Mouse (Mus musculus) stomach, embryonic 15.5 days (tissue): Measurements from ENCODE around the gene Gtf2h1. TPM values are rescaled to one million over a fixed set of nuclear protein-coding genes. Genes with fewer than 3 reads are reported as not detected.

Experiments
- ATAC-seq: fragments of 200-750 bp; cut with Nextera tagmentation; 2 replicates; pipeline ENCODE4 v1.8.0; 2017; ENCODE audit warnings: low read depth, moderate number of reproducible peaks, moderate TSS enrichment; ENCODE audit not compliant: insufficient read depth, low FRiP score
- H3K27ac ChIP-seq: fragments of 300-500 bp; sonication (generic); 2 replicates; pipeline ENCODE4 v1.5.1; 2015; ENCODE audit warnings: mild to moderate bottlenecking, inconsistent platforms
- H3K27me3 ChIP-seq: fragments of 300-500 bp; sonication (generic); replicated peaks from 2 replicates; pipeline ENCODE4 v1.6.1; 2015; ENCODE audit warnings: inconsistent platforms
- H3K36me3 ChIP-seq: fragments of 300-500 bp; sonication (generic); 2 replicates; pipeline ENCODE4 v1.6.1; 2015; ENCODE audit warnings: inconsistent platforms
- H3K4me1 ChIP-seq: fragments of 300-500 bp; sonication (generic); 2 replicates; pipeline ENCODE4 v1.6.1; 2015; ENCODE audit warnings: inconsistent platforms
- H3K4me2 ChIP-seq: fragments of 300-500 bp; sonication (generic); 2 replicates; pipeline ENCODE4 v1.6.1; 2015; ENCODE audit warnings: mild to moderate bottlenecking, inconsistent platforms
- H3K4me3 ChIP-seq: fragments of 300-500 bp; sonication (generic); replicated peaks from 2 replicates; pipeline ENCODE4 v1.5.1; 2015; ENCODE audit warnings: inconsistent platforms
- H3K9ac ChIP-seq: fragments of 300-500 bp; sonication (generic); 2 replicates; pipeline ENCODE4 v1.6.1; 2015; ENCODE audit warnings: inconsistent platforms
- H3K9me3 ChIP-seq: fragments of 300-500 bp; sonication (generic); 2 replicates; pipeline ENCODE4 v1.6.1; 2016; ENCODE audit warnings: inconsistent platforms
- WGBS: fragments of 180-500 bp; shearing (Covaris S2); methylation state at CpG from one replicate; pipeline ENCODE4 v1.1.7; 2015; 5-methylcytosine and 5-hydroxymethylcytosine counted together
- polyA plus RNA-seq: library from polyadenylated mRNA; unstranded; fragments of >200 nt; fragmentation: Nextera tagmentation; extraction: Ambion mirVana; gene quantifications from 2 replicates; pipeline ENCODE4 v1.2.1, GENCODE M21; 2015

Gtf2h1 gene
- polyA plus RNA-seq, result 48.6 and 52.6 TPM in 2 replicates

DNA sequence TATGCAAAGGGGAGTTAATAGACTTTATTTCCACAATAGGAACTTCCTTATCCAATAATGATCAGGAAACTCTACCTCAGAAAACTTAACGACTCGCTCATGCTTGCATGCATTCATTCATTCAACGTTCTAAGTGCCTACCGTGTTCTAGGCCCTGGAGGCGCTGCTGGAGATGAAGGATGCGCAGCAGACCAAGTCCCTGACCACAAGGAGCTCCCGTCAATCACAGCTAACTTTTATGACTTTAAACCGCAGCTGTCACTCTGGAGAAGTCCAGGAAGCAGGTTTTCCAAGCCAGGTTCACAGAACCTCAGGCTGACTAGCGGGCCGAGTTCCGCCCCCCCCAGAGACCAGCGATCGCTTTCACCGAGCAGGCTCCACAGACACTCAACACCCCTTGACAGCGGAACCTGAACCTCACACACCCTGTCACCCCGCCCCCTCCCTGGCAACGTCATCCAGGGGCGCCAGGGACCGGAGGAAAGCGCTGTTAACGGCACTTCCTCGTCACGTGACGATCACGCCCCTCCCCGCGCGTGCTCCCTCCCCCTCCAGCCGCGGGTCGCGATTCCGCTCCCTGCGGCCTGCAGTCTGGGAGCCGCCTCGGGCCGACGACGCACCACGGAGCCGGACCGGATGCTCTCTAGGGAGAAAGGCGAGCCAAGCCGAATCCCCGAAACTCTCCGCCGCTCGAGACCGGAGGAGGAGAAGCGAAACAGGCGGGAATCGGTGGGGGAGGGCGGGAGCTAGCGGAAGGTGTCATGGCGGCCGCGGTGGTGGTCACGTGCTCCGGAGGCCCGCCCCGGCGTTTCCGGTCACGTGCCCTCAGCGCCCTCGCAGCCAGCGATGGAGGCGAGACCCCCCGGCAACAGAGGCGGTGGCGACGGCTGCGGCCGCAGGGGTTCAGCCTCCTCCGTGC, at the start of gene Gtf2h1, which contains the start of gene Hps5:
Gene Gtf2h1 (plus strand): TSS at position 817 of the 919 bp plus-strand sequence.
Gene Hps5 (minus strand): TSS at position 778 of the 919 bp plus-strand sequence.
- Histone ChIP-seq H3K27ac (peak within 1 kb of the TSS; percentile 90), H3K27me3 (no peaks in the 10 kb centered on the region), H3K36me3 (0 out of 2 replicates have a peak, but pooled peaks cover 3% of the 10 kb centered on the region), H3K4me1 (peaks cover 12% of the 10 kb centered on the region), H3K4me2 (peak within 1 kb of the TSS; percentile 90), H3K9me3 (no peaks in the 10 kb centered on the region), H3K9ac (peak within 1 kb of the TSS; percentile 82), H3K4me3 (peak within 1 kb of the TSS; percentile 96)
- WGBS, result under 1% methylated on average over 75 of the region's 75 CpGs
- ATAC-seq, result peak; percentile 98

DNA sequence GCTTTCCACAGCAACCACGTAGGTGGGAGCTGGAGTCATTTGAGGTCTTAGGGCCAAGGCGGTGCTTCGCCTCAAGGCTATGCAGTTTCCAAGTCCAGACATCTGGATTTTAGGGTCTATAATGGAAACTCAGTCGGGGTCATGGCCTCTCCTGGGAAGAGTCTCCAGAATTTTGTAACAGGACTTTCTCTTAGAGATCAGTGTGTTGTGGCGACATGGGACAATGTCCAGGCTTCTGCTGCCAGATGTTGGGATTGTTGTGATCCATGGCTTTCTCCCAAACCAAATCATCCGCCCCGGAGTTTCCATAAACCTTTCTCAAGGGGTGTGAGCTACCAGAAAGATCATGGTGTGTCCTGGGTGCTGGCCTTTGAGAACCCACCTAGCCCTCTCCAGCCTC, 49.5 kb upstream of the Gtf2h1 start:
- H3K9ac ChIP-seq, result no peak overlapping the region
- no peaks in the 10 kb centered on the region for H3K36me3 ChIP-seq
- no peaks in the 10 kb centered on the region for H3K27me3 ChIP-seq
- no peak overlapping the region for H3K27ac ChIP-seq
- WGBS, result 69% methylated on average over 7 of the region's 7 CpGs
- H3K9me3 ChIP-seq, result no peaks in the 10 kb centered on the region
- no peak overlapping the region for H3K4me2 ChIP-seq
- no peak for ATAC-seq
- no peaks in the 10 kb centered on the region for H3K4me1 ChIP-seq
- H3K4me3 ChIP-seq, result no peak overlapping the region

DNA sequence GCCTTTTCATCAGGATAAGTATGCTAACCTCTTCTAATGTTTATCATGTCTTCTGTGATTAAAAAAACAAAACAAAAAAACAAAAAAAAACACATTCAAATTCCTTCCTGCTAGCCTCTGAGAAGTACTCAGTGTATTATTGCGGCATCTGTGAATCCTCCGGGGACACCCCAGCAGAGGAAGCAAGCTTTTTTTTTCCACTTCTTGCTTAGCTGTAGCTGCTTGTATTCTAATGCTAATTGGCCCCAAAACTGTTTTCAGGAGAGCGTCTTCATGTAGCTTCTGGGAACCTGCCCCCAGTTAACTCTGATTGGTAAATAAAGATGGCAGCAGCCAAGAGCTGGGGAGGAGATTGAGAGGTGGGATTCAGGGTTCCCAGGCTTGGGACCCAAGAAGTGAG, 47.4 kb upstream of the Gtf2h1 start:
- H3K27me3 ChIP-seq, result no peaks in the 10 kb centered on the region
- no peak overlapping the region for H3K9ac ChIP-seq
- WGBS, result 69% methylated on average over 3 of the region's 3 CpGs
- H3K4me2 ChIP-seq, result no peak overlapping the region
- no peaks in the 10 kb centered on the region for H3K4me1 ChIP-seq
- no peak overlapping the region for H3K27ac ChIP-seq
- H3K4me3 ChIP-seq, result no peak overlapping the region
- H3K9me3 ChIP-seq, result no peaks in the 10 kb centered on the region
- H3K36me3 ChIP-seq, result no peaks in the 10 kb centered on the region
- no peak for ATAC-seq

DNA sequence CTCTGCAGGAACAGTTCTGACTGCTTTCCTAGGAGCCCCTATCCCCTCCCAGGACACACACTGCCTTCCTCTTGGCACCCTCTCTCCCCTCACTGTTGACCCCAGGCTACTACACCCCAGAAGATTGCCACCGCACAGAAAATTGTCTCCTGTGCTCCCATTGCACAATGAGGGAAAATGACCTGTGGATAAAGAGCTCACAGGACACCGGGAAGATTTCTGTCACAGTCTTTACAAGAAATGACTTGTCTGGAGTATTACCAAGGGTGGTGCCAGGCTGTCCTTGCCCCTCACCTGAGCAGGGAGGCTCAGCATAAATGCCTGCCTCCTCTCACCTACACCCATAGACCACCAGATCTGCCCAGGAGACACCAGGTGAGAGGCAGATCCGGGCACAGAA, 44.4 kb upstream of the Gtf2h1 start, which contains the start of gene Saa2:
Gene Saa2 (plus strand): TSS at position 301 of the 400 bp plus-strand sequence.
- no peaks in the 10 kb centered on the region for H3K9me3 ChIP-seq
- no peaks in the 10 kb centered on the region for H3K4me1 ChIP-seq
- no peak for ATAC-seq
- no peaks in the 10 kb centered on the region for H3K36me3 ChIP-seq
- H3K27ac ChIP-seq, result no peak within 1 kb of the TSS
- 63% methylated on average over 3 of the region's 3 CpGs for whole genome bisulfite sequencing
- H3K4me2 ChIP-seq, result no peak within 1 kb of the TSS
- no peaks in the 10 kb centered on the region for H3K27me3 ChIP-seq
- H3K9ac ChIP-seq, result no peak within 1 kb of the TSS
- no peak within 1 kb of the TSS for H3K4me3 ChIP-seq

DNA sequence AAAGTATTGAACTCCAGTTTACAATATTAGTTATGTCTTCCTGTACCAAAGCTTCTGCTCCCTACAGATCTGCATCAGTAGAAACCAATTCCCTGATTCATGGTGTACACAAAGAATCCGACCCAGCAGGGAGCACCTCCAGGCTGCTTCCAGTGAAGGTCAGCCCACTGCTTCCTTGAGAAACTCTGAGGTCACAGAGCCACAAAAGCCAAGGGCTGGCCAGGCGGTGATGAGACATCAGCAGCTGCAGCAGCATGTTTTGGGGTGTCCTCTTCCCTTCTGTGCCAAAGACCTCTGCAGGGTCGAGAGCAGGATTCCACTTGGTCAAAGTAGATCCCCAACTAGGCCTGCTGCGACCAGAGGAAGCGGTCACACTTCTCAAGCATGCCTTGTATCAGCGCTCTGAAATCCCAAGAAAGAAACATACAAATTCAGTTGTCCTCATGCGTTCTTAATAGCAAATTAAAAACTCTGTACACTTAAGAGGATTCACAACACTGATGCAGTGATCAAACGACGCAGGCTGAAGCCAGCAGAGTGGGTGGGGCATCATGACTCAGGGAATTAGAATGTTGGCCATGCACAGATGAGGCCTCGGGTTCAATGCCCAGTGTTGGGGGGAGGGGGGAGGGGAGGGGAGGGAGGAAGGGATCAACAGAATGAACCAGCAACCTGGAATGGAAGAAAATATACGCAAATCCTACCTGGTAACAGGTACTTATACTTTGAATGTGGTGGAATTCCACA, 34.7 kb upstream of the Gtf2h1 start:
- Histone ChIP-seq H3K4me1 (no peaks in the 10 kb centered on the region), H3K27me3 (no peaks in the 10 kb centered on the region), H3K9ac (no peak overlapping the region), H3K9me3 (no peaks in the 10 kb centered on the region), H3K36me3 (peaks cover 29% of the 10 kb centered on the region), H3K27ac (no peak overlapping the region), H3K4me3 (no peak overlapping the region), H3K4me2 (no peak overlapping the region)
- 73% methylated on average over 11 of the region's 11 CpGs for WGBS
- no peak for ATAC-seq

DNA sequence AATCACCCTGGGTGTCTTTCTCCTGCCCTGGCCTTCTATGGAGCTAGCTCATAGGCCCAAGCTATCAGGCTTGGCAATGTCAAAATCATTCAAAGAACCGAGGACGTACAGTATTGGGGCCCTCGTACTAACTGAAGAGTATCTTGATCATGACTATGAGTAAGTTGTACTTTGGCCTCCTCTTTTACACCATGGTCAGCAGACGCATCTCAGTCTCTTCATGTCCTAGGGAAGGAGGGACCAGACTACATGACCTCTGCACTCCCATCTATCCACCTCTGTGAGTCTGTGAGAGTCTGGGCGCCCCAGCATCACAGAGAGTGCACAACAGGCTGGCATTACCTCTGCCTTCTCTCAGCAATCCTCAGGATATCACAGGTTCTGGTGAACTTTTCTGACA, 33.3 kb upstream of the Gtf2h1 start:
- WGBS, result 84% methylated on average over 5 of the region's 5 CpGs
- ATAC-seq, result no peak
- Histone ChIP-seq H3K9me3 (no peaks in the 10 kb centered on the region), H3K36me3 (peaks cover 29% of the 10 kb centered on the region), H3K4me3 (no peak overlapping the region), H3K4me1 (no peaks in the 10 kb centered on the region), H3K27ac (no peak overlapping the region), H3K9ac (no peak overlapping the region), H3K4me2 (no peak overlapping the region), H3K27me3 (no peaks in the 10 kb centered on the region)

DNA sequence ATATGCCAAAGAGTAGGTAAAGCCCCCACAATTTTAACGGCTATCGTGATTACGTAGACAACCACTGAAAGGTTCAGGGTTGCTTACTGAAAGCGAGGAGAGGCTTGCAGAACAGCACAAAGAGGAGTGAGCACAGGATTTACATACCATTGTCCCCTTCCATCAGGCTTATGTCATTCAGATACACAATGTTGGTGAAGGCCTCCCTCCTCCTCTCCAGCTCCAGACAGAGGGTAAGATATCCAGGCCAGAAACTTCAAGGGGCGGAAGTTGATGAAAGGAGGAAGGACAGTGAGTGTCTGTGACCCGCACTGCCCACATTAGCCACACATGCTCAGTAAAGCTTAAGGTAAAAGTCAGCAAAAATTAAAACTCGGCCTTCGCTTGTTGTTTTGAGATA, 31.2 kb upstream of the Gtf2h1 start:
- WGBS, result 89% methylated on average over 8 of the region's 8 CpGs
- H3K9me3 ChIP-seq, result no peaks in the 10 kb centered on the region
- H3K4me3 ChIP-seq, result no peak overlapping the region
- H3K4me2 ChIP-seq, result no peak overlapping the region
- H3K4me1 ChIP-seq, result no peaks in the 10 kb centered on the region
- no peaks in the 10 kb centered on the region for H3K27me3 ChIP-seq
- H3K36me3 ChIP-seq, result peaks cover 46% of the 10 kb centered on the region
- H3K9ac ChIP-seq, result no peak overlapping the region
- no peak for ATAC-seq
- H3K27ac ChIP-seq, result no peak overlapping the region

DNA sequence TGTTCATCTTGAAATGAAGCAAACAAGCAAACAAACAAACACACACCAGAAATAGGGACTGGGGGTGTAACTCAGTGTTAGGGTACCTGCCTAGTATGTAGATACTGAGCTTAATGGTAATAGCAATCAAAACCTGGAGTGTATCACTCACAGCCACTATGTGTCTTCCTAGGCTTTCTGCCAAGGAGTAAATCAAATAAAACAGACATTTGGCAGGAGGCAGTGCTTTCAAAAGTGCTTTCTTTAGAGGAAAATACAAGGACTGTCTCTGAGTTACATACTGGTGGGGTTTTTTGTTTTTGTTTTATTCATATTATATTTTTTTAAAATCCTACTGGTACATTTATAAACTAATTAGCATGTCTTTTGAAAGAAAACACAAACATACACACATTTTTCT, 28.5 kb upstream of the Gtf2h1 start:
- H3K4me3 ChIP-seq, result no peak overlapping the region
- no peak overlapping the region for H3K27ac ChIP-seq
- no peaks in the 10 kb centered on the region for H3K27me3 ChIP-seq
- H3K36me3 ChIP-seq, result peaks cover 47% of the 10 kb centered on the region
- H3K4me1 ChIP-seq, result no peaks in the 10 kb centered on the region
- H3K4me2 ChIP-seq, result no peak overlapping the region
- ATAC-seq, result no peak
- no peak overlapping the region for H3K9ac ChIP-seq
- H3K9me3 ChIP-seq, result no peaks in the 10 kb centered on the region

DNA sequence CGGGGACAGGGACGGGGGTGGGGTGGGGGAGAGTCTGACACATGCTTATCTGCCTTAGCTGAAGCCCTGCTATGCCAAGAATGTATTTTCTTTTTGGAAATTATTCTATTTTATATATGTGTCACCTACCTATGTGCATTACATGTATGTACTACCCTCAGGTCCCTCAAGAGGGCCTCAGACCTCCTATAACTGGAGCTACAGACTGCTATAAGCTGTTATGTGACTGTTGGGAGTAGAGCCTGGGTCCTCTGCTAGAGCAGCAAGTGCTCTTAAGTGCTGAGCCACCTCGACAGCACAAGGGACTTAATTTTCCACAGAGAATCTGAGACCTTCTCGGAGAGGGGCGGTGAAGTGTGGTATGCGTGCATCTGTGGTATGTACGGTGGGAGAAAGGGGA, 27.5 kb upstream of the Gtf2h1 start:
- H3K36me3 ChIP-seq, result peaks cover 41% of the 10 kb centered on the region
- no peak for ATAC-seq
- 94% methylated on average over 7 of the region's 7 CpGs for WGBS

DNA sequence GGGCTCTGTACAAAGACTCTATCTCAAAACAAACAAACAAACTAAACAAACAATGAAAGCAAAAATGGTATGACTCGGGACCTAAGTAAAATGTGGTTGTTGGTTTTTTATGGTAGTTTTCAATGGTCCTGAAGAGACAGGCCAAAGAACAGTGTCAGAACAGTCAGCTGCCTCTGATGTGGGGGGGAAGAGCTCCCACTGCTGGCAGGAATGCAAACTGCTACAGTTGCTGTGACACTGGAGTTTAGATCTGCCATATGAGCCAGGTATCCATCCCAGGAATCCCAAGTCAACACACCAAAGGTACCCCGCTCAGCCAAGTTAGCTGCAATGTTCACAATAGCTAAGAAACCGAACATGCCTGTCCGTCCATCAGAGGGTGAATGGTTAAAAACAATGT, 25.2 kb upstream of the Gtf2h1 start:
- no peak overlapping the region for H3K4me3 ChIP-seq
- H3K4me1 ChIP-seq, result no peaks in the 10 kb centered on the region
- no peaks in the 10 kb centered on the region for H3K9me3 ChIP-seq
- no peak overlapping the region for H3K27ac ChIP-seq
- H3K4me2 ChIP-seq, result no peak overlapping the region
- no peaks in the 10 kb centered on the region for H3K27me3 ChIP-seq
- no peak for ATAC-seq
- no peak overlapping the region for H3K9ac ChIP-seq
- peaks cover 31% of the 10 kb centered on the region for H3K36me3 ChIP-seq
- 55% methylated on average over 4 of the region's 4 CpGs for WGBS

More for the DNA sequence above, 27.5 kb upstream of the Gtf2h1 start:
- H3K4me1 ChIP-seq, result no peaks in the 10 kb centered on the region
- H3K9ac ChIP-seq, result no peak overlapping the region
- no peak overlapping the region for H3K4me3 ChIP-seq
- H3K9me3 ChIP-seq, result no peaks in the 10 kb centered on the region
- H3K27ac ChIP-seq, result no peak overlapping the region
- H3K4me2 ChIP-seq, result no peak overlapping the region
- H3K27me3 ChIP-seq, result no peaks in the 10 kb centered on the region

DNA sequence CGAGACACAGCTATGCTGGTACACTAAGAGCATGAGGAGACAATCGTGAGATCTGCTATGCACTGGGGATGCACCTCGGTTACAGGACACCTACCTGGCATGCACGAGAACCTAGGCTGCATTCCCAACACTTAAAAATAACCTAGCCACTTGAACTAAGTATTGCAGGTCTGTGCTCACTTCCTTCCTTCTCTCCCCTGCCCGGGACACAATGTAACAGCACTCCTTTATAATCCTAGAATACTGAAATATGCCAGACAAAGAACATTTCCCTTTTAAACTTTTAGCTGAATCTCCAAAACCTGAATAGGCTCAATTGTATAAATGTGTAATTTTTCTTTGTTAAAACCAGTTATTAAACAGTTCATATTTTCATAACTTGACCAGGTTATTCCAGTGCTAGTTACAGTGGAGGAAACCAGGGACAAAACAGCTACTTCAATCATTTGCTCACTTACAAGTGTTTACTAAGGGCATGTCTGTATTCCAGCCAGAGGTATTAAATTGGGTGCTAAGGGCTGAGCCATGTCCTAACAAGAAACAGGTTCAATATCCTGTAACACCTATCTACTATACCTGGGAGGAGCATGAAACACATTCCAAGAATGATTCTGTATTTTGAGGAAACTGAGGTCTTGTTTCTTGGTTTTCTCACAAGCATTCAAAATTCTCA, 6.6 kb upstream of the Gtf2h1 start:
- Histone ChIP-seq H3K9me3 (no peaks in the 10 kb centered on the region), H3K9ac (no peak overlapping the region), H3K27ac (no peak overlapping the region), H3K4me1 (no peaks in the 10 kb centered on the region), H3K36me3 (peaks cover 26% of the 10 kb centered on the region), H3K4me3 (no peak overlapping the region), H3K27me3 (no peaks in the 10 kb centered on the region), H3K4me2 (no peak overlapping the region)
- 81% methylated on average over 5 of the region's 5 CpGs for WGBS
- ATAC-seq, result no peak
